Mouse (Mus musculus): Measurements from ENCODE around the gene Gm20695. TPM values are rescaled to one million over a fixed set of nuclear protein-coding genes. Genes with fewer than 3 reads are reported as not detected.
"Not testable (repeated sequence)": the region's sequence is repeated elsewhere in the genome, so short reads cannot be mapped to it uniquely, and the experiment has no call there.

Gene Gm20695
- total RNA-seq (2017) = 3.2 and 7.3 TPM in 2 replicates

DNA sequence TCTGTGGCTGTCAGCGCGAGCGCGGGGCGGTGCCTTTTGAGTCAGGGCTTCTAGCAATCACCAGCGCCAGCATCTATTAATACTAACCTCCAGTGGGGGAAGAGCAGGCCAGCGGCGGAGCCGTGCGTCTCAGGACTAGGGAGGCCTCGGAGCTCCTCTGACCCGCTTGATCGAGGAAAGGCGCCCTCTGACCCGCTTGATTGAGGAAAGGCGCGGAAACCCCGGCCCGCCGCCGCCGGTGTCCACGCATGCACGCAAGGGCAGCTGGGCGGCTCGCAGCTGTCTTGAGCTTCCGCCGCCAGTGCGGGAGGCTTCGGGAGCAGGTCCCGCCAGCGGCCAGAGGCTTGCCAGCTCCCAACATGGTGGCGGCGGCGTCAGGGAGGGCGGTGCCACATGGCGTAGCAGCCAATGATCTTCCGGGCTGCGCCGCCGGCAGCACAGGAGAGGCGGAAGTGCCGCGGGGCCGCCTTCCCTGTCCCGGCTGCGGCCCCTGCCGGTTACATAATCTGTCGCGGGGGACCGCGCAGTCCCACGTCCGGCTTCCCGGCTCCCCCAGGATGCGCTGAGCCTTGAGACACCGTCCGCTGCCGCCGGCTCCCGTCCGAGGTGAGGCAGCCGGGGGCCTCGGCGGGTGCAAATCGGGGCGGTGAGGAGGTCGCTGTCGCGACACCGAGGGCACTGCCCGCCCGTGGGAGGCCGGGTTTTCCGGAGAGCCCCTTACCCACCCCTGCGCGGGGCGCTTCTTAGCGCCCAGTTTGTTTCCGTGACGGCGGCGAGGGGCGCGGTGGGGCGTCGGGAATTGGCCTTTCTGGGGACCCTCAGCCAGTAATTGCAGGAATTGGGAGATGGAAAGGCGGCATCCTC lies at the start of gene Gm20695, which contains the start of gene Zfp597:
Gene Gm20695, plus strand, starts transcription at position 448 of the 864 bp plus-strand sequence.
Gene Zfp597, minus strand, starts transcription at position 361 of the 864 bp plus-strand sequence.
- ATAC-seq (ENCODE audit: extremely low read depth, insufficient number of reproducible peaks, low FRiP score, poor library complexity, severe bottlenecking) = peak; percentile 98

DNA sequence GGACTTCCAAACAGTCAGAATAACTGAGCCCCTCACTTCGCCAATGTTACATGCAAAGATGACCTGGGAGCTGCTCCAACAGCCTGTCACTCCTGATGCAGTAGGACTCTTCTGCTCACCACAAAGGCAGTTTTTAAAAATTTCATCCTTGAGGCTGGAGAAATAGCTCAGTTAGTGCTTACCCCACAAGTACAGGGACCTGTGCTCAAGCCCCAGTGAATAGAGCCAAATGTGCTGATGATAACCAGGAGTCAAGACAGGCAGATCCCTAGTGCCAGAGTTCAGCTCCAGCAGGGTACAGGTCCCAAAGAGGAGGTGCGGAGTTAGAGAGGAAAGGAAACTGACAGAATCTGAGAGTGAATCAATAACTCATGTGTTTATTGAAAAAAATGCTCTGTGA lies 49.0 kb upstream of the Gm20695 start:
- no peak for ATAC-seq (ENCODE audit: extremely low read depth, insufficient number of reproducible peaks, low FRiP score, poor library complexity, severe bottlenecking)

DNA sequence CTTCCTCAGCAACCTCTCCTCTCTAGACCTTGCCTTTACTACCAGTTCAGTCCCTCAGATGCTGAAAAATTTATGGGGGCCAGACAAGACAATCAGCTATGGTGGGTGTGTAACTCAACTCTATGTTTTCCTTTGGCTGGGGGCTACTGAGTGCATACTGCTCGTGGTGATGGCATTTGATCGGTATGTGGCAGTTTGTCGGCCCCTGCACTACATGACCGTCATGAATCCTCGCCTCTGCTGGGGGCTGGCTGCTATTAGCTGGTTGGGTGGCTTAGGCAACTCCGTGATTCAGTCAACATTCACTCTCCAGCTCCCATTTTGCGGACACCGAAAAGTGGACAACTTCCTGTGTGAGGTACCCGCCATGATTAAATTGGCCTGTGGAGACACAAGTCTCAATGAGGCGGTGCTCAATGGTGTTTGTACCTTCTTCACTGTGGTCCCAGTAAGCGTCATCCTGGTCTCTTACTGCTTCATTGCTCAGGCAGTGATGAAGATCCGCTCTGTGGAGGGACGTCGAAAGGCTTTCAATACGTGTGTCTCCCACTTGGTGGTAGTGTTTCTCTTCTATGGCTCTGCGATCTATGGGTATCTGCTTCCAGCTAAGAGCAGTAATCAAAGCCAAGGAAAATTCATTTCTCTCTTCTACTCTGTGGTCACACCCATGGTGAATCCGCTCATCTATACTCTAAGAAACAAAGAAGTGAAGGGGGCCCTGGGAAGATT lies 45.1 kb upstream of the Gm20695 start:
- ATAC-seq (ENCODE audit: extremely low read depth, insufficient number of reproducible peaks, low FRiP score, poor library complexity, severe bottlenecking) = peak; percentile 53; the same call in 1 of the 2 replicates

DNA sequence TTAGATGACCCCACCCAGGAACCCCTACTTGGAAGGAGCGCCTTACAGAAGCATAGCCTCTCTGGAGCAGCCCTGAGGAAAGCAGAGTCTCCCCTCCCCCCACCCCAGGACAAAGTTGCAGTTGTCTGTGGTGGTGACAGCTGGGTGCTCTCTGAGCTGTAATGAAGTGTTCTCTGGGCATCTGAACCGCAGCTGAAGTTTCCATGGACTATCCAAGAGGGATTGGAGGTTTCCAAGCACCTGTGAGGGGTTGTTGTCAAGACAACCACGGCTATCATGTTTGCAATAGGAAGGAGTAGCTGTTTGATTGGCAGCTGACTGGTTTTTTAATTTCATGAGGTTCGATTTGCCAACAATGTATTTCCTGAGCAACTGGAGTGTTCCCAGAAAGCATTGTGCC lies 41.5 kb upstream of the Gm20695 start:
- no peak for ATAC-seq (ENCODE audit: extremely low read depth, insufficient number of reproducible peaks, low FRiP score, poor library complexity, severe bottlenecking)

DNA sequence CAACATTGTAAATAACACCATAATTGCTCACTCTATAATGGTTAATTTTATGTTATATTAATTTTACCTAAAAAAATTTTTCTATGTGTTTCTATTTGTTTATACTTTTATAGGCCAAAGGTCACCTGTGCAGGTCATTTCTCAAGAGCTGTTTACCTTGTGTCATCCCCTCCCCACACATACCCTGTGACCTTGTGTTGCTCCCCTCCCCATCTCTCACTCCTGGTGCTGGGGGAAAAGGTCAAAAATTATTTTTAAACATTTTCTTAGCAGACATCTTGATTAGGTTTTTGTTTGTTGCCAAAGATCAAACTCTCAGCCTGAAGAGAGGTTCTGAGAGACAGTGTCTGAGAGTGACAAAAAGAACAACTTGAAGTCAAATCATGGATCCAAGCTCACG lies 40.7 kb upstream of the Gm20695 start:
- no peak for ATAC-seq (ENCODE audit: extremely low read depth, insufficient number of reproducible peaks, low FRiP score, poor library complexity, severe bottlenecking)

DNA sequence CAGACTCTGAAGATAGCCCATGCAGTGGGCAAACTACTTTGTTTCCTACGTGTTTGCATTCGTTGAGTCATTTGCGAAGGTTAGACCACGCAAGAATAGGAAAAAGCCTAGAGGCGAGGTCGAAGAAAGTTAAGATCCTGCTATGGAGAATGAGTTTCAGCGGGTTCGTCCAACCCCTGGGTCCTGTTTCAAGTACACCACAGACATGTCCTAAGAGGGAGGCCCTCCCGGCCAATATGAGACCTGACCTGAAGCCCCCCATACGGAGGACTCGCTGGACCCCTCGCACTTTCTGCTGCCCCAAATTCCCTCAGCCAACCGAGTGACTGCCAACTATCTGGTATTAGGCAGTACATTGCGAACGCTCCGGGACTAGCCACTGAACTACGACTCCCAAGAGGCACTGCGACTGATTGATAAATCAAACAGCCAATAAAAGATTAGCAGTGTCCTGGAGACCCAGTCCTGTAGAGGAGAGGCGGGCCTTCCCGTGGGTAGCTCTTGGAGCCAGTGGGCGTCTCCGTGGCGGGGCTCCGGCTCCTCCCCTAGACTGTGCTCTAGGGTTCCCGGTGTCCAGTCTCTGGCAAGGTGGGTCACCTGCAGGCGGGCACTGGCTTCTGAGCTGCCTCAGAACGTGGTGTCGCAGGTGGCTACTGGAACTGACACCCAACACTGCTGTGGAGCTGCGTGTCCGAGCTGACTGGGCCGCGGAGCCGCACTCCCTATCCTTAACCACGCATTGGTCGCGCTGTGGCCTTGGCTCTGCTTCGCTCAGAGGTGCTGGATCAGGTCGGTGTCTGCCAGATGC lies 37.5 kb upstream of the Gm20695 start, which contains the start of gene Zfp174:
Gene Zfp174, plus strand, starts transcription at position 558 of the 808 bp plus-strand sequence.
- ATAC-seq (ENCODE audit: extremely low read depth, insufficient number of reproducible peaks, low FRiP score, poor library complexity, severe bottlenecking) = peak; percentile 100

DNA sequence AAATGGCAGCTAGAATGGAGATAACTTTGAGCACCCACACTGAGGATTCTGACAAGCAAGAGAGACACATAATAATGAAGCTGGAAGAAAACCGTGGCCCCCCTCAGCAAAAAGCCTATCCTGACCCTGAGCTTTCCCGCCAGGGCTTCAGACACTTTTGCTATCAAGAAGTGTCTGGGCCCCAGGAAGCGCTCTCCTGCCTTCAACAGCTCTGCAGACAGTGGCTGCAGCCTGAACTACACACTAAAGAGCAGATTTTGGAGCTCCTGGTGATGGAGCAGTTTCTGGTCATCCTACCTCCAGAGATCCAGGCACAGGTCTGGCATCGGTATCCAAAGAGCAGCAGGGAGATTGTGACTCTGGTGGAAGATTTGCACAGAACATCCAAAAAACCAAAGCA lies 36.6 kb upstream of the Gm20695 start:
- no peak for ATAC-seq (ENCODE audit: extremely low read depth, insufficient number of reproducible peaks, low FRiP score, poor library complexity, severe bottlenecking)

DNA sequence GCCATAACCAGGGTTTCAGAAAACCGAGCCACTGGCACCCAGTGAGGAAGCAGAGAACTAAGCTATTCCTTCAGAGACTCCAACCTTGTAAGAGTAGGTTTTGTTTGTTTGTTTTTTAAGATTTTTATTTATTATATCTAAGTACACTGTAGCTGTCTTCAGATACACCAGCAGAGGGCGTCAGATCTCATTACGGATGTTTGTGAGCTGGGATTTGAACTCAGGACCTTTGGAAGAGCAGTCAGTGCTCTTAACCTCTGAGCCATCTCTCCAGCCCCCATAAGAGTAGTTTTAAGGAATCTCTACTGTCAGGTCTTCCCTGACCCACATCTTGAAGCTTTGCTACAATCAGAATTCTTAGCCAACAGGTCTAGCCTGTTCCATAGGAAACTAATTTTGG lies 36.0 kb upstream of the Gm20695 start:
- ATAC-seq (ENCODE audit: extremely low read depth, insufficient number of reproducible peaks, low FRiP score, poor library complexity, severe bottlenecking) = no peak

DNA sequence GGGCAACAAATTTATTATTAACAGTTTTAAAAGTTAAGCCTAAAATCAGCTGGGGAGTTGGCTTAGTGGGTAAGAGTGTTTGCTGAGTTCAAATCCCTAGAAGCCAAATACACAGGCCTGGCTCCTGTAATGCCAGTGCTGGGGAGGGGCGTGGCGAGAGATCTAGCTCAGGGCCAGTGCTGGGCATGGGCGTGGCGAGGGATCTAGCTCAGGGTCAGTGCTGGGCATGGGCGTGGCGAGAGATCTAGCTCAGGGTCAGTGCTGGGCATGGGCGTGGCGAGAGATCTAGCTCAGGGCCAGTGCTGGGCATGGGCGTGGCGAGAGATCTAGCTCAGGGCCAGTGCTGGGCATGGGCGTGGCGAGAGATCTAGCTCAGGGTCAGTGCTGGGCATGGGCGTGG lies 33.1 kb upstream of the Gm20695 start:
- ATAC-seq (ENCODE audit: extremely low read depth, insufficient number of reproducible peaks, low FRiP score, poor library complexity, severe bottlenecking) = not testable (repeated sequence)

DNA sequence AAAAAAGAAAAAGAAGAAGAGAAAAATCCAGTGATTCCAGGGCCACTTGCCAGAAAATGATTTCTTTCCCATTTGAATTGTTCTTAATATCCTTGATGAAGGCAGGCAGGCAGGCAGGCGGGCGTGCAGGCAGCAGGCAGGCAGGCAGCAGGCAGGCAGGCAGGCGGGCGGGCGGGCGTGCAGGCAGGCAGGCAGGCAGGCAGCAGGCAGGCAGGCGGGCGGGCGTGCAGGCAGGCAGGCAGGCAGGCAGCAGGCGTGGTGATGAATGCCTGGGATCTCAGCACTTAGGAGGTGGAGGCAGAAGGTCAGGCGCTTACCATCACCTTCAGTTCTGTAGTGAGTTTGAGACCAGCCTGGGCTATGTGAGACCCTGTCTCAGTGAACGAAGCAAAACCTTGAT lies 31.9 kb upstream of the Gm20695 start:
- ATAC-seq (ENCODE audit: extremely low read depth, insufficient number of reproducible peaks, low FRiP score, poor library complexity, severe bottlenecking) = no peak

DNA sequence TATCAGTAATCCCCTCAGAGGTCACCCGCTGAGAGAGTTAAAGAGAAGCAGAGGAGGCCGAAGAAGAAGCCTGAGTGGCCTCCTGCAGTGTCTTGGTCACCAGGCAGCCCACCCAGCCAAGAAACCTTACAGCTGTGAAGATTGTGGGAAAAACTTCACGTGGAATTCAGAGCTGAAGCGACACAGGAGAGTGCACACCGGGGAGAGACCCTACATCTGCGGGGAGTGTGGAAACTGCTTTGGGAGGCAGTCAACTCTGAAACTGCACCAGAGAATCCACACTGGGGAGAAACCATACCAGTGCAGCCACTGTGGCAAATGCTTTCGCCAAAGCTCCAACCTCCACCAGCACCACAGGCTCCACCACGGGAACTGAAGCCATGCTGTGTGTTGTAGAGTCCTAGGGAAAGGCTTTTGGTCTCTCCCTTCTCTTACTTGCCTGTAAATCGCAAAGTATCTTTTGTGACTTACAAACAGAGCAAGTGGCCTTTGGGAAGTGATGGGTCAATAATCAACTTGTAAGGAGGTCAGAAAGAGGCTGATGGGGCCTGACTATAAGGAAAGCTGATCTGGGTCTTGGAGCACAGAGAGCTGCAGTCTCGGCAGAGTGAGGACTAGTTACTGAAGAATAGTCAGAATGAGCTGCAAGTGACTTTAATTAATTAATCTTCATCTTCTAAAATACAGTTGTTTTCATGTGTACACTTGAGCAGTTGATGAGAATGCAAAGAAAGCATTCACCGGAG lies 29.8 kb upstream of the Gm20695 start:
- ATAC-seq (ENCODE audit: extremely low read depth, insufficient number of reproducible peaks, low FRiP score, poor library complexity, severe bottlenecking) = no peak

DNA sequence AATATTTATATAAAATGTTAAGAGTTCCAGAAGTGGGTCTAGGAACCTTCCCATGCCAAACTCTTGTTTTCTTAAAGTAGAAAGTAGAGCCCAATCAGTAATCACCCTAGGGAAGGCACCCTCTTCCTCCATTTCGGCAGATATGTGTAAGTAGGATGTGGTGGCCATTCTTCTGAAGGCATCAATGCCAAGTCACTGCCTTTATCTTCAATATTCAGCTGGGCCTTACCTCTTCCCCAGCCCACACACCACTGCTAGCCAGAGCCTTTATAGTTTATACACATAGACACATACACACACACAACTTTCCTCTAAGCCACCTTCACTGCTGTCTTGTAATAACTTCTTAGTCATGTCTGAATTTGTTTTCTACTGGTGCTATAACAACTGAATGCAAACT lies 28.7 kb upstream of the Gm20695 start:
- no peak for ATAC-seq (ENCODE audit: extremely low read depth, insufficient number of reproducible peaks, low FRiP score, poor library complexity, severe bottlenecking)

DNA sequence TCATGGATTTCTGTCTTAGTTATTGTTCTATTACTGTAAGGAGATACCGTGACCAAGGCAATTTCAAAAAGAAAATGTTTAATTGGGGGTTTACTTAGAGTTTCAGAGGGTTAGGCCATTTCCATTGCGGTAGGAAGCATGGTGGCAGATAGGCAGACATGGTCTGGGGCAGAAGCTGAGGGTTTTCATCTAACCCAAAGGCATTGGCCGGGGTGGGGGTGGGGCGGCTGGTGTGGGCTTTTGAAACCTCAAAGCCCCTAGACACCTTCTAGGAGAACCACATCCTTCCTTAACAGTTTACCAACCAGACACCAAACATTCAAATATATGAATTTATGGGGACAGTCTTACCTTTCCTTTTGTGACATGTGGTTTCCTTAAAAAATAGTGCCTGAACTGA lies 25.2 kb upstream of the Gm20695 start:
- ATAC-seq (ENCODE audit: extremely low read depth, insufficient number of reproducible peaks, low FRiP score, poor library complexity, severe bottlenecking) = no peak

DNA sequence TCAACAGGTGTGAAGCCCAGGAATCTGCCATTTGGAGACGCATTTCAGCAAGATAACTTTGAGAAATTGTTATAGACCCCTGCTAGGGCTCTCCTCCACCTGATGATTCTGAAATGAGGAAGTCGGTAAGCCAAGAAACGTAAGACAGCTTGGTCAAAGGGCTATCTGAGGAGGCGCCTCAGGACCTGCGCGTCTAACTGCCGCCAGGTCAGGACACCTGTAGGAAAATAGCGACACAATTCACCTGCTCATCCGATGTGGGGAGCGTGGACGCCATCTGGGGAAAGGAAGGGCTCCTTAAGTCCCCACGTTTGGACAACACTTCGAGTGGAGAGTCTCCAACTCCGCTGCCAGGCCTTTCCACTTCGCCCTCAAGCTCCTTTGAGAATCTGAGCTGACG lies 12.6 kb upstream of the Gm20695 start:
- ATAC-seq (ENCODE audit: extremely low read depth, insufficient number of reproducible peaks, low FRiP score, poor library complexity, severe bottlenecking) = peak; percentile 42

DNA sequence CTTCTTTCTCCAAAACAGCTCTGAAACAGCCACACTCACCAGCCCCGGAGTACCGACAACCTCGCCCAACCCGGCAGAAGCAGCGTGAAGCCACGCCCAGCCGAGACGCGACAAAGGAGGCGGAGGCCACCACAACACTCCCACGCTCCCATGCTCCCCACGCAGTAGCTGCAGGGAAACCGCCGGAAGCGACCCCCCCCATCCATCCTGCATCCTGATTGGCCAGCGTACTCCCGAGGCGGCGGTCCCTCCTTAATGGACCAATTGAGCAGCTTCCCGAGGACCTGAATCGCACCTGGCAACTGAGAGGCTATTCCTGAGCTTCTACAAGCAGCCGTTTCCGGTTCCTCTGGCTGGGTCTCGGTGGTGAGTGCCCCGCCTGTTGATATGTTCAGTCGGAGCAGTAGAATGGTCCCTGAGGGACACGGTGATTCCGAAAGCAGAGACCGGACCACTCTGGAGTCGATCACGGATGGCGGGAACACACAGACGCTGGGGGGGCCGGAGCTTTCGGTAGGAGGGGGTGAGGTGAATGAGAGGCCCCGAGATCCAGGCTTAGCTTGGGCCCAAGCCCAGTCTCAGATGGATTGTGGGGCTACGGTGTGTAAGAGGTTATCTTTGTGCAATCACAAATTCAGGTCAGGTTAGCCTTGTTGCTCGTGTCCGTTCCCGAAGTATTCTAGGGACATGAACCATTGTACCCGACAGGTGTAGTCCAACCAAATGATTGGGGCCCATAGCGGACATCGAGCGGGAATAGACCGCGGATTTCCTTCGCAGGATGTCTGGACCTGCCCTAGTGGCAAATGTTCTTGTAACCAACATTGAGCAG lies 12.0 kb upstream of the Gm20695 start, which contains the start of gene Naa60:
Gene Naa60, plus strand, starts transcription at position 160 of the 832 bp plus-strand sequence.
- peak; percentile 94 for ATAC-seq (ENCODE audit: extremely low read depth, insufficient number of reproducible peaks, low FRiP score, poor library complexity, severe bottlenecking)

DNA sequence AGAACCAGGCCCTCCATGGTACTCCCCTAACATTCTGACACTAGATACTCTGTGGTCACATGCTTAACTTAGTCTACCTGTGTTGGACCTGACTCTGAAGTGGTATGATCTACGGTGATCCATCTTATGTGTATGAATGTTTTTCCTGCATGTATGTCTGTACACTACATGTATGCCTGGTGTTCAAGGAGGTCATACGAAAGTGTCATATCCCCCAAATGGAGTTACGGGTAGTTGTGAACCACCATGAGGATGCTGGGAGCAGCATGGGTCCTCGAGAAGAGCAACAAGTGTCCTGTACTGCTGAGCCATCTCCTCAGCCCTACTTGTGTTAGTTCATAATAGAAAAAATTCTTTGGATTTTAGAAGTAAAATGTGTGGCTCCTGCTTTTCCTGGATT lies 8.1 kb upstream of the Gm20695 start:
- no peak for ATAC-seq (ENCODE audit: extremely low read depth, insufficient number of reproducible peaks, low FRiP score, poor library complexity, severe bottlenecking)

DNA sequence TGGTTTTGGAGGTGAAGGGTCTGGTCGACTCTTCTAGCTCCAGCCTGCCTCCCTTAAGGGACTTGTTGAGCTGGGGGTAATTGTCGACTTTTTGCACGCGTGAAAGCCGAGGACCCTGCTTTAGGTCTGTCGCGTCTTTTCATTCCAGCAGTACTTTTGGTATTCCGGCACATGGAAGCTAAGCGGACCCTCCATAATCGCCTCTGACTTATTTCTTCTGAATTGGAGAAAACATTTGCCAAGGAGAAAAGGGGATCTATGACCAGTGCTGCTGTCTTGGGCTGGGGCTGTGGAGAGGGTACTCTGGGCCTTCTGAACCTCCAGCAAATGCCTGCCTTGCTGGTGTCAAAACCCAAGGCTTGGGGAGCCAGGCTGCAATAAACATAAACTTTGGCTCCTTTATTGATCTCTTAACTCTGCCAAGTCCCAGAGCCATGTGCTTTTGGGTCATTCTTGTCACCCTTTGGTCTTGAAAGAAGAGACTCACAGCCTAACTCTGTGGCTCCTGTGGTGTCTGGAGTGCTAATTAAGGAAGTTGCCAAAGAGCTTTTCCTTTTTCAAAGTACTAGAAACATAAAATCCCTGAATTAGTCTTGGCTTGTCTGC lies 720 bp downstream of the Gm20695 start:
- ATAC-seq (ENCODE audit: extremely low read depth, insufficient number of reproducible peaks, low FRiP score, poor library complexity, severe bottlenecking) = no peak
